ENCODE assay signal across 8 mouse cellular contexts in the genomic region with DNA sequence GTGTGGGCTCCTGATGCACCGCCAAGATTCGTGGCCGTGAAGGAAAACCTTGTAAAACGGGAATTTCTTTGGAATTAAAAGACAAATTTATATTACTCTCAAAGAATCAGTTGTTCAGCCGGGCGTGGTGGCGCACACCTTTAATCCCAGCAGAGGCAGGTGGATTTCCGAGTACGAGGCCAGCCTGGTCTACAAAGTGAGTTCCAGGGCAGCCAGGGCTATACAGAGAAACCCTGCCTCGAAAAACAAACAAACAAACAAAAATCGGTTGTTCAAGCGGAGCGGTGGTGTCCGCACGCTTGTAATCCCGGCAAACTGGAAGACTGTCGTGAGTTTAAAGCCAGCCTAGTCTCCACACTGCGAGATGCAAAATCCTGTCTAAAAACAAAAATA. TPM values are rescaled to one million over a fixed set of nuclear protein-coding genes. Genes with fewer than 3 reads are reported as not detected.
DNase-seq lines count a peak whose midpoint lies in the region; ATAC-seq and TF ChIP-seq lines count a peak whose summit lies in the region.

No protein-coding gene starts in this region.

- H3K4me3 ChIP-seq in cerebellum, adult 2 months (replicated peaks; ENCODE audit: insufficient read depth, low read depth, low read length), result peak overlapping the region; percentile 94
- H3K4me3 ChIP-seq in neural tube, embryonic 11.5 days (ENCODE audit: low read depth, low read length), result peak overlapping the region; percentile 74
- peak overlapping the region; percentile 73 for H3K4me3 ChIP-seq in limb, embryonic 15.5 days
- peak overlapping the region; percentile 83 for H3K4me3 ChIP-seq in stomach, embryonic 15.5 days (replicated peaks)

- no peak for DNase-seq in cerebellum, adult 2 months
- no peak for DNase-seq in cerebellum, postnatal 10 days
- DNase-seq in neural tube, embryonic 11.5 days (ENCODE audit: low spot score), result no peak
- no peak for DNase-seq in neural tube, embryonic 10.5 days (ENCODE audit: extremely low spot score, low spot score)
- no peak for DNase-seq in left cerebral cortex, postnatal 25 days (ENCODE audit: low spot score in 2 of 2)
- no peak for DNase-seq in urinary bladder, postnatal 4 days (ENCODE audit: low spot score in 2 of 2)

- no peak for TF ChIP-seq POLR2A in cerebellum, adult 2 months (IDR thresholded peaks at IDR 0.05; ENCODE audit: borderline replicate concordance, insufficient read depth, low read length)

- intact Hi-C loops in left cerebral cortex, postnatal 25 days (cut with DNase I), result loop anchor here (5.0 kb wide), 1 partner anchor 126 kb away; no protein-coding TSS in a partner anchor

- H3K27me3 ChIP-seq in cerebellum, adult 2 months (ENCODE audit: control insufficient read depth, insufficient read depth, low read length), result no peaks in the 10 kb centered on the region
- no peaks in the 10 kb centered on the region for H3K27me3 ChIP-seq in neural tube, embryonic 11.5 days (ENCODE audit: control insufficient read depth, insufficient read depth, low read length)
- H3K27me3 ChIP-seq in limb, embryonic 15.5 days, result no peaks in the 10 kb centered on the region
- no peaks in the 10 kb centered on the region for H3K27me3 ChIP-seq in stomach, embryonic 15.5 days (replicated peaks)

- no peaks in the 10 kb centered on the region for H3K36me3 ChIP-seq in neural tube, embryonic 11.5 days (ENCODE audit: control insufficient read depth, insufficient read depth, low read length)
- H3K36me3 ChIP-seq in limb, embryonic 15.5 days, result peaks cover 5% of the 10 kb centered on the region; the same call in 1 of the 2 replicates
- H3K36me3 ChIP-seq in stomach, embryonic 15.5 days, result no peaks in the 10 kb centered on the region

- peaks cover 4% of the 10 kb centered on the region for H3K4me1 ChIP-seq in cerebellum, adult 2 months (ENCODE audit: control insufficient read depth, insufficient read depth, low read length)
- peaks cover 6% of the 10 kb centered on the region; the same call in 1 of the 2 replicates for H3K4me1 ChIP-seq in neural tube, embryonic 11.5 days (ENCODE audit: control insufficient read depth, insufficient read depth, low read length)
- H3K4me1 ChIP-seq in limb, embryonic 15.5 days, result peaks cover 16% of the 10 kb centered on the region
- peaks cover 7% of the 10 kb centered on the region for H3K4me1 ChIP-seq in stomach, embryonic 15.5 days

- no peak overlapping the region for H3K27ac ChIP-seq in cerebellum, adult 2 months (ENCODE audit: insufficient read depth, low read length)
- H3K27ac ChIP-seq in neural tube, embryonic 11.5 days (ENCODE audit: low read depth, low read length), result no peak overlapping the region
- no peak overlapping the region for H3K27ac ChIP-seq in limb, embryonic 15.5 days
- H3K27ac ChIP-seq in stomach, embryonic 15.5 days, result no peak overlapping the region

- peak overlapping the region; percentile 67 for H3K4me2 ChIP-seq in neural tube, embryonic 11.5 days (ENCODE audit: low read depth)
- peak overlapping the region; percentile 87 for H3K4me2 ChIP-seq in limb, embryonic 15.5 days
- peak overlapping the region; percentile 76 for H3K4me2 ChIP-seq in stomach, embryonic 15.5 days

- no peaks in the 10 kb centered on the region for H3K9me3 ChIP-seq in neural tube, embryonic 11.5 days (ENCODE audit: control insufficient read depth, low read length)
- no peaks in the 10 kb centered on the region for H3K9me3 ChIP-seq in limb, embryonic 15.5 days
- H3K9me3 ChIP-seq in stomach, embryonic 15.5 days, result no peaks in the 10 kb centered on the region

- peak overlapping the region; percentile 3; the same call in 1 of the 2 replicates for H3K9ac ChIP-seq in neural tube, embryonic 11.5 days (ENCODE audit: low read length)
- peak overlapping the region; percentile 44; the same call in 1 of the 2 replicates for H3K9ac ChIP-seq in limb, embryonic 15.5 days
- no peak overlapping the region for H3K9ac ChIP-seq in stomach, embryonic 15.5 days

- 13% methylated on average over 18 of the region's 18 CpGs for WGBS in cerebellum, adult 2 months
- WGBS in neural tube, embryonic 11.5 days, result 19% methylated on average over 18 of the region's 18 CpGs
- 15% methylated on average over 18 of the region's 18 CpGs for WGBS in limb, embryonic 15.5 days
- 15% methylated on average over 18 of the region's 18 CpGs for WGBS in stomach, embryonic 15.5 days

- 0 out of 2 replicates have a peak, but pooled peaks have one; percentile 13 for ATAC-seq in neural tube, embryonic 11.5 days (ENCODE audit: insufficient read depth, low FRiP score, low TSS enrichment)
- no peak for ATAC-seq in limb, embryonic 15.5 days (ENCODE audit: insufficient number of reproducible peaks, low FRiP score, low TSS enrichment, low read depth)
- ATAC-seq in stomach, embryonic 15.5 days (ENCODE audit: insufficient read depth, low FRiP score, low read depth), result no peak

- no peak for TF ChIP-seq CTCF in cerebellum, adult 2 months (IDR thresholded peaks at IDR 0.05; ENCODE audit: borderline replicate concordance, insufficient read depth, low read depth, low read length)

RNA-seq across cellular contexts. Expression of gene Rrp12, which starts 0.3 kb away (rescaled TPM):
- 15.1 and 16.4 TPM in 2 replicates for polyA plus RNA-seq in cerebellum, adult 2 months (2012; rRNA removed)
- polyA plus RNA-seq in neural tube, embryonic 11.5 days (2014; fragmentation: Nextera tagmentation; extraction: Ambion mirVana), result 18.0 and 20.2 TPM in 2 replicates
- polyA plus RNA-seq in limb, embryonic 15.5 days (2015; fragmentation: Nextera tagmentation; extraction: Ambion mirVana), result 16.1 and 17.4 TPM in 2 replicates
- polyA plus RNA-seq in stomach, embryonic 15.5 days (2015; fragmentation: Nextera tagmentation; extraction: Ambion mirVana), result 13.7 and 14.2 TPM in 2 replicates
- 10 to 100 TPM; 34.5 to 35.5 TPM for total RNA-seq in left cerebral cortex, postnatal 25 days (2021)

RNA-seq across cellular contexts. Expression of gene Pgam1, which starts 15.4 kb away (rescaled TPM):
- polyA plus RNA-seq in cerebellum, adult 2 months (2012; rRNA removed), result 858 and 879 TPM in 2 replicates
- polyA plus RNA-seq in neural tube, embryonic 11.5 days (2014; fragmentation: Nextera tagmentation; extraction: Ambion mirVana), result 824 and 860 TPM in 2 replicates
- 668 TPM in 2 replicates for polyA plus RNA-seq in limb, embryonic 15.5 days (2015; fragmentation: Nextera tagmentation; extraction: Ambion mirVana)
- polyA plus RNA-seq in stomach, embryonic 15.5 days (2015; fragmentation: Nextera tagmentation; extraction: Ambion mirVana), result 626 and 677 TPM in 2 replicates
- total RNA-seq in left cerebral cortex, postnatal 25 days (2021), result 100 to 1,000 TPM; 574 to 598 TPM

RNA-seq across cellular contexts. Expression of gene Exosc1, which starts 36.9 kb away (rescaled TPM):
- 25.6 and 26.3 TPM in 2 replicates for polyA plus RNA-seq in cerebellum, adult 2 months (2012; rRNA removed)
- 61.3 and 67.0 TPM in 2 replicates for polyA plus RNA-seq in neural tube, embryonic 11.5 days (2014; fragmentation: Nextera tagmentation; extraction: Ambion mirVana)
- polyA plus RNA-seq in limb, embryonic 15.5 days (2015; fragmentation: Nextera tagmentation; extraction: Ambion mirVana), result 70.4 and 70.7 TPM in 2 replicates
- polyA plus RNA-seq in stomach, embryonic 15.5 days (2015; fragmentation: Nextera tagmentation; extraction: Ambion mirVana), result 70.3 and 75.3 TPM in 2 replicates
- total RNA-seq in left cerebral cortex, postnatal 25 days (2021), result 10 to 100 TPM; 28.0 to 28.5 TPM

RNA-seq across cellular contexts. Expression of gene Zdhhc16, which starts 37.0 kb away (rescaled TPM):
- 60.9 and 70.4 TPM in 2 replicates for polyA plus RNA-seq in cerebellum, adult 2 months (2012; rRNA removed)
- 66.8 and 69.2 TPM in 2 replicates for polyA plus RNA-seq in neural tube, embryonic 11.5 days (2014; fragmentation: Nextera tagmentation; extraction: Ambion mirVana)
- 85.7 and 91.7 TPM in 2 replicates for polyA plus RNA-seq in limb, embryonic 15.5 days (2015; fragmentation: Nextera tagmentation; extraction: Ambion mirVana)
- 73.4 and 82.2 TPM in 2 replicates for polyA plus RNA-seq in stomach, embryonic 15.5 days (2015; fragmentation: Nextera tagmentation; extraction: Ambion mirVana)
- 10 to 100 TPM; 45.3 to 46.2 TPM for total RNA-seq in left cerebral cortex, postnatal 25 days (2021)

RNA-seq across cellular contexts. Expression of gene Frat2, which starts 48.4 kb away (rescaled TPM):
- polyA plus RNA-seq in cerebellum, adult 2 months (2012; rRNA removed), result 6.9 and 7.1 TPM in 2 replicates
- 6.5 and 8.7 TPM in 2 replicates for polyA plus RNA-seq in neural tube, embryonic 11.5 days (2014; fragmentation: Nextera tagmentation; extraction: Ambion mirVana)
- 2.1 and 2.2 TPM in 2 replicates for polyA plus RNA-seq in limb, embryonic 15.5 days (2015; fragmentation: Nextera tagmentation; extraction: Ambion mirVana)
- polyA plus RNA-seq in stomach, embryonic 15.5 days (2015; fragmentation: Nextera tagmentation; extraction: Ambion mirVana), result 6.9 and 9.0 TPM in 2 replicates
- 1 to 10 TPM; 7.4 to 7.6 TPM for total RNA-seq in left cerebral cortex, postnatal 25 days (2021)
